Mouse (Mus musculus) erythroblast, embryonic 14.5 days (primary cell): Measurements from ENCODE around the gene Gm49373.

Experiments used
- GATA1 ChIP-seq: IDR thresholded peaks from 2 replicates; pipeline ENCODE4 v1.6.1; 2012; ENCODE audit warnings: low read length, inconsistent platforms, mixed read lengths
- TAL1 ChIP-seq: IDR thresholded peaks from 3 replicates; pipeline ENCODE4 v1.6.1; 2012; ENCODE audit warnings: low read length, inconsistent platforms, mixed read lengths

GRCm38 (mm10) chr9:21022288-21022687 is 50.6 kb downstream of the Gm49373 start:
- TF ChIP-seq GATA1 (no peak), TAL1 (no peak)
